Mouse (Mus musculus) cortical plate, adult 2 months (tissue): ENCODE measurements around the gene Gpr183. TPM values are rescaled to one million over a fixed set of nuclear protein-coding genes. Genes with fewer than 3 reads are reported as not detected.

ENCODE experiments used
- H3K27ac ChIP-seq: fragments of 200-500 bp; 2 replicates; pipeline ENCODE4 v1.5.1; 2012; ENCODE audit warnings: low read length, control low read depth, inconsistent platforms; ENCODE audit not compliant: insufficient read depth
- H3K4me1 ChIP-seq: fragments of 200-500 bp; 2 replicates; pipeline ENCODE4 v1.6.1; 2011; ENCODE audit warnings: low read length; ENCODE audit not compliant: control insufficient read depth, insufficient read depth
- H3K4me3 ChIP-seq: fragments of 200-500 bp; 2 replicates; pipeline ENCODE4 v1.5.1; 2011; ENCODE audit warnings: mild to moderate bottlenecking, low read length, control low read depth; ENCODE audit not compliant: insufficient read depth
- CTCF ChIP-seq: fragments of 200-500 bp; IDR thresholded peaks from 2 replicates; pipeline ENCODE4 v1.5.1; 2011; ENCODE audit warnings: mild to moderate bottlenecking, control low read depth, low read length; ENCODE audit not compliant: insufficient read depth; ENCODE audit errors: extremely low read depth
- POLR2A ChIP-seq: fragments of 200-500 bp; IDR thresholded peaks from 2 replicates; pipeline ENCODE4 v1.6.1; 2011; ENCODE audit warnings: mild to moderate bottlenecking, low read length, control low read depth; ENCODE audit not compliant: insufficient read depth; ENCODE audit errors: extremely low read depth
- polyA plus RNA-seq: library from polyadenylated mRNA; depleted of rRNA; stranded (reverse); fragments of >200 nt; gene quantifications from 2 replicates; pipeline ENCODE4 v1.2.3, GENCODE M21; 2012

The Gpr183 gene
- polyA plus RNA-seq, 1 experiment, result 1.6 TPM

DNA sequence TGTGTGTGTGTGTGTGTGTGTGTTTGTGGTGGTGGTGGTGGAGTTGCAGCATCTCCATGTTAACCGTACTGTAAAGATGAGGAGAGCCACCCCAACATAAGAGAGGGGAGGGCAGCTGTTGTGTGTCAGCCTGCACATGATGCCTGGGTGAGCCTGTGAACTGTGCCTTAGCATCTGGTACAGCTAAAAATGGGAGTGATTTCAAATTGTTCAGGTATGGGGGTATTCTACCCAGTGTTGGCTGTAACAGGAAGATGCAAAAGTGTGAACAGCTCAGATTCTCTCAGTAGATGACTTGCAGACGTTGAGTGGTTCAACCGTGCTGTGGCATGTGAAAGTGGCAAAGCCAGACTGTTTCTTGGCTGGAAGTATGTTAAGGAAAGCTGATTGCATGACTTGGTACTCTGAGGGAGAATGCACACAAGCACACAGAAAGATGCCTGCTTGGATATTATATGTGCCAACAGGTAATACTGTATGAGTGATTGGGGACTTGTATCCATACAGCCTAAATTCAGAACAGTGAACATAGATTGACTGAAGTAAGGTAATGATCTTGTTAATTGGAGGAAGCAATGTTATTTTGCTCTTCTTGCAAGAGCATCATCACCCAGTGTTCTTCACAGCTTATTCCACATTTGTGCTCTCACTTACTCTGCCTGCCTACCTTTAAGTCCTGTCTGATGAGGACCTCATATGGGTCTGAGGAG, 6.8 kb downstream of the Gpr183 start:
- TF ChIP-seq POLR2A (no peak), CTCF (no peak)
- H3K4me1 ChIP-seq, result peaks cover 4% of the 10 kb centered on the region
- H3K27ac ChIP-seq, result no peak overlapping the region
- no peak overlapping the region for H3K4me3 ChIP-seq

- H3K4me1 ChIP-seq, result peaks cover 3% of the 10 kb centered on the region; the same call in 1 of the 2 replicates
- H3K4me3 ChIP-seq, result no peak overlapping the region
- H3K27ac ChIP-seq, result no peak overlapping the region
- TF ChIP-seq POLR2A, result no peak
Observed at GRCm38 (mm10) chr14:121957176-121957871, 7.7 kb downstream of the Gpr183 start.

DNA sequence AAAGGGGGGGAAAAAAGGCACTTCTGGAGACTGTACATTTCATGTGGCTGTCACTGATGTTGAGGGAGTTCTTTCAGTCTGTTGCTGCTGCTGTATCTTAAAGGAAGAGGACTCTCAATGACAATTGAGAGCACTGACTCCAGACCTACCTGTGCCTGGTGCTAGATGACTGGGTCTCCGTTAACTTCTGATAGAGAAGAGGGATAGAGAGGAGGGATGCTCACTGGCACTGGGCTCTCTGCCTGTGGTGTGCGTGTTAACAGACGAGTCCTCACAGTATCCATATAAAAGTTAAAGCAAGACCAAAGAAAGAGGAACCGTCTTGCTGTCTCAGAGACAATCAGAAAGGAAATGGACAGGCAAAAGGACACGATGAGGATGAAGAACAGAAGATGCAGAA, 8.7 kb downstream of the Gpr183 start:
- TF ChIP-seq POLR2A (no peak), CTCF (no peak)
- Histone ChIP-seq H3K4me1 (no peaks in the 10 kb centered on the region), H3K4me3 (no peak overlapping the region), H3K27ac (no peak overlapping the region)

- no peak overlapping the region for H3K4me3 ChIP-seq
- TF ChIP-seq POLR2A (no peak), CTCF (no peak)
- no peak overlapping the region for H3K27ac ChIP-seq
- no peaks in the 10 kb centered on the region for H3K4me1 ChIP-seq
Observed at GRCm38 (mm10) chr14:121955176-121955795, 9.7 kb downstream of the Gpr183 start.

DNA sequence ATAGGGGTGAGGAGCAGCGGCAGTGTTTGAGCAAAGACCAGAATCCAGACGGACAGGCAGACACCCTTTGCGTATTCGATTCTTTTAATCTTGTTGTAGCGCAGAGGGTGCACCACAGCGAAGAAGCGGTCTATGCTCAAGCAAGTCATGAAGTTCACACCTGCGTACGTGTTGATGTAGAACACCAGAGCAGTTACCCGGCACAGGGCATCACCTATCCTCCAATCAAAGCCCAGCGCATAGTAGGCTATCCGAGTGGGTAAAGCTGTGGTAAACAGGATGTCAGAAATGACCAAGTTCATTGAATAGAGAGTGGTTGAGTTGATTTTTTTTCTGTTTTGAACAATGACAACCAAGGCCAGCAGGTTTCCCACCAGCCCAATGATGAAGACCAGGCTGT, 10.4 kb downstream of the Gpr183 start:
- no peak overlapping the region for H3K27ac ChIP-seq
- no peak overlapping the region for H3K4me3 ChIP-seq
- H3K4me1 ChIP-seq, result peaks cover 4% of the 10 kb centered on the region
- TF ChIP-seq CTCF, result no peak
- TF ChIP-seq POLR2A, result no peak

DNA sequence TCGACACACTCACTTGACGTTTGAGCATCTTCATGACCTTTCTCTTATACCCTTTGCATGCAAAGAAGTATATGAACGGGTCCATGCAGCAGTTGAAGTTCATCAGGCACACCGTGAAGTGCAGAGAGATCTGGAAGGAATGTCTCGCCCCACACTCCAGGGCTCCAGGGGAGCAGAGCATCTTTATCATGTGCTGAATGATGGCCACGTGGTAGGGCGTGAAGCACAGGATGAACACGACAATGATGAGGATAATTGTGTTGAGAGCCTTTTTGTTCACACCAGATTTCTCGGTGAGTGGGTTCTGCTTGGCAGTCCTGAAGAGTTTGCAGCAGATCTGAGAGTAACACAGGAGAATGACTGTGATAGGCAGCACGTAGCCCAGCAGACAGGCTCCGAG, 10.9 kb downstream of the Gpr183 start:
- H3K27ac ChIP-seq, result no peak overlapping the region
- H3K4me1 ChIP-seq, result peaks cover 5% of the 10 kb centered on the region
- TF ChIP-seq CTCF, result no peak
- no peak overlapping the region for H3K4me3 ChIP-seq

- no peak overlapping the region for H3K27ac ChIP-seq
- peaks cover 5% of the 10 kb centered on the region for H3K4me1 ChIP-seq
- H3K4me3 ChIP-seq, result no peak overlapping the region
- no peak for TF ChIP-seq CTCF
- TF ChIP-seq POLR2A, result no peak
Observed at GRCm38 (mm10) chr14:121952046-121952400, 13.0 kb downstream of the Gpr183 start.

- Histone ChIP-seq H3K4me3 (no peak overlapping the region), H3K4me1 (peaks cover 5% of the 10 kb centered on the region), H3K27ac (no peak overlapping the region)
- no peak for TF ChIP-seq POLR2A
- no peak for TF ChIP-seq CTCF
Observed at GRCm38 (mm10) chr14:121951399-121952045, 13.5 kb downstream of the Gpr183 start.

DNA sequence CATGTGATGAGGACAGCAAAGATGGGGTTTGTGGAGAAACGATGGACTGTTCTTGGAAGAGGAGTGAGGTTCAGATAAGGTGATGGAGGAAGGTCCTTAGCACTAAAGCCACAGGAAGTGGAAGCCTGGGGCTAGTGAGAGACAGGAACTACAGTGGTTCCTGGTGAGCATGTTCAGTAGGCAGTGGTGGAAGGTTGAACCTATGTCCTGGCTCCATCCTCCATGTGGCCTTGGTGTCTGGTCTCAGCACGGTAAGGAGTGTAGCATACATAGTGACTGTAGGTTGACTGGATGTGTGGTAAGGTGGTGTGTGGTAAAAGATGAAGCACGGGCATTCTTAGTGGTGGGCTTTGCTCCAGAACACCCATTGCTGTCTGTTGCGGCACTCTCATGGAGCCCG, 15.1 kb downstream of the Gpr183 start:
- Histone ChIP-seq H3K27ac (no peak overlapping the region), H3K4me1 (peaks cover 5% of the 10 kb centered on the region), H3K4me3 (no peak overlapping the region)
- TF ChIP-seq POLR2A (no peak), CTCF (no peak)

DNA sequence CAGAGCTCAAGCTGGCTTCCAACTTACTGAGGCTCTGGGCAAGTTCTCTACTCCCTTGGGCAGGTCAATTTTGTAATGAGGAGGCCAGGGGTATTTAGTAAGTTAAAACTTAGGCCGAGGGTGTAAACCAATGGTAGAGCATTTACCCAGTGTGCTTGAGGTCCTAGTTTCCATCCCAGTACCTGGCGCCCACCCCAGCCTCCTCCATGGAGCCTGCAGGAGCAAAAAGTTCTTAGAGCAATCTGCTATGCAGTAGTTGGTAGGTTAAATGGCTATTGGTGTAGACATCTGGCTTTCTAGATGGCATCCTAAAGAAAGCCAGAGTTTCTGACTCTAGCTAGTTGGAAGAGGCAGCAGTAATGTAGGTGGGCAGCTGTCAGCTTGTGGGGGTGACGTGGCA, 15.6 kb downstream of the Gpr183 start:
- TF ChIP-seq POLR2A, result no peak
- TF ChIP-seq CTCF, result no peak
- no peak overlapping the region for H3K27ac ChIP-seq
- no peak overlapping the region for H3K4me3 ChIP-seq
- peaks cover 5% of the 10 kb centered on the region for H3K4me1 ChIP-seq
